ENCODE assay signal across 8 mouse cellular contexts in genomic region chr10:81036988-81037580, GRCm38 (mm10). TPM values are rescaled to one million over a fixed set of nuclear protein-coding genes. Genes with fewer than 3 reads are reported as not detected.
DNase-seq lines count a peak whose midpoint lies in the region; ATAC-seq lines count a peak whose summit lies in the region.

TSS of gene Slc39a3 (minus strand) at chr10:81037426.

- 1% methylated on average over 35 of the region's 35 CpGs for WGBS in heart, embryonic 13.5 days
- under 1% methylated on average over 35 of the region's 35 CpGs for WGBS in liver, embryonic 12.5 days (ENCODE audit: insufficient replicate concordance)
- WGBS in stomach, embryonic 15.5 days = under 1% methylated on average over 35 of the region's 35 CpGs

- peak within 1 kb of the TSS; percentile 79 for H3K9ac ChIP-seq in heart, embryonic 13.5 days
- peak within 1 kb of the TSS; percentile 77 for H3K9ac ChIP-seq in liver, embryonic 12.5 days
- peak within 1 kb of the TSS; percentile 81 for H3K9ac ChIP-seq in stomach, embryonic 15.5 days

- H3K4me3 ChIP-seq in brown adipose tissue, adult 24 weeks (ENCODE audit: insufficient read depth, low read depth, low read length) = peak within 1 kb of the TSS; percentile 75
- peak within 1 kb of the TSS; percentile 64 for H3K4me3 ChIP-seq in heart, embryonic 13.5 days
- H3K4me3 ChIP-seq in liver, embryonic 12.5 days = peak within 1 kb of the TSS; percentile 81
- peak within 1 kb of the TSS; percentile 96 for H3K4me3 ChIP-seq in stomach, embryonic 15.5 days (replicated peaks)

- H3K36me3 ChIP-seq in heart, embryonic 13.5 days = 0 out of 2 replicates have a peak, but pooled peaks cover 14% of the 10 kb centered on the region
- peaks cover 11% of the 10 kb centered on the region for H3K36me3 ChIP-seq in liver, embryonic 12.5 days
- H3K36me3 ChIP-seq in stomach, embryonic 15.5 days = no peaks in the 10 kb centered on the region

- no peaks in the 10 kb centered on the region for H3K27me3 ChIP-seq in heart, embryonic 13.5 days (replicated peaks)
- no peaks in the 10 kb centered on the region for H3K27me3 ChIP-seq in liver, embryonic 12.5 days (replicated peaks)
- no peaks in the 10 kb centered on the region for H3K27me3 ChIP-seq in stomach, embryonic 15.5 days (replicated peaks)

- no peak within 1 kb of the TSS for H3K27ac ChIP-seq in brown adipose tissue, adult 24 weeks (replicated peaks; ENCODE audit: low read depth, low read length)
- no peak within 1 kb of the TSS for H3K27ac ChIP-seq in heart, embryonic 13.5 days (replicated peaks)
- peak within 1 kb of the TSS; percentile 82 for H3K27ac ChIP-seq in liver, embryonic 12.5 days
- peak within 1 kb of the TSS; percentile 67 for H3K27ac ChIP-seq in stomach, embryonic 15.5 days

- no peaks in the 10 kb centered on the region for H3K4me1 ChIP-seq in brown adipose tissue, adult 24 weeks (ENCODE audit: control insufficient read depth, insufficient read depth, insufficient read length, low read length)
- peaks cover 2% of the 10 kb centered on the region; the same call in 1 of the 2 replicates for H3K4me1 ChIP-seq in heart, embryonic 13.5 days
- peaks cover 20% of the 10 kb centered on the region for H3K4me1 ChIP-seq in liver, embryonic 12.5 days
- no peaks in the 10 kb centered on the region for H3K4me1 ChIP-seq in stomach, embryonic 15.5 days

- H3K4me2 ChIP-seq in heart, embryonic 13.5 days = peak within 1 kb of the TSS; percentile 82
- peak within 1 kb of the TSS; percentile 77 for H3K4me2 ChIP-seq in liver, embryonic 12.5 days
- peak within 1 kb of the TSS; percentile 88 for H3K4me2 ChIP-seq in stomach, embryonic 15.5 days

- peak; percentile 98 for DNase-seq in CD4-positive, CD25-positive, alpha-beta regulatory T cell, adult 2 months (ENCODE audit: low read depth, low spot score)
- peak; percentile 82 for DNase-seq in fat pad, adult 2 months (ENCODE audit: extremely low read depth, low read depth, low spot score)
- DNase-seq in kidney, postnatal 10 days = peak; percentile 99
- DNase-seq in natural killer cell, adult 2 months (ENCODE audit: low spot score in 2 of 2) = peak; percentile 98

- no peaks in the 10 kb centered on the region for H3K9me3 ChIP-seq in heart, embryonic 13.5 days
- no peaks in the 10 kb centered on the region for H3K9me3 ChIP-seq in liver, embryonic 12.5 days (replicated peaks)
- no peaks in the 10 kb centered on the region for H3K9me3 ChIP-seq in stomach, embryonic 15.5 days

- ATAC-seq in heart, embryonic 13.5 days (ENCODE audit: extremely low read depth, insufficient number of reproducible peaks, low FRiP score, low TSS enrichment) = peak; percentile 96; the same call in 1 of the 2 replicates
- ATAC-seq in liver, embryonic 12.5 days = peak; percentile 97
- ATAC-seq in stomach, embryonic 15.5 days (ENCODE audit: insufficient read depth, low FRiP score, low read depth) = peak; percentile 98

RNA-seq across cellular contexts. Expression of gene Slc39a3, which starts in this region (rescaled TPM):
- polyA plus RNA-seq in brown adipose tissue, adult 24 weeks (2012; ENCODE audit: insufficient read depth, insufficient read length, missing spikeins) = 7.0 and 12.1 TPM in 2 replicates
- 8.0 and 8.2 TPM in 2 replicates for polyA plus RNA-seq in heart, embryonic 13.5 days (2015; fragmentation: Nextera tagmentation; extraction: Ambion mirVana)
- polyA plus RNA-seq in liver, embryonic 12.5 days (2016; fragmentation: Nextera tagmentation; extraction: Ambion mirVana) = 7.1 and 7.9 TPM in 2 replicates
- polyA plus RNA-seq in stomach, embryonic 15.5 days (2015; fragmentation: Nextera tagmentation; extraction: Ambion mirVana) = 17.7 and 17.9 TPM in 2 replicates

Comparison
In these comparisons a context has a peak if more than half of its experiments do, and no peak if none do; other contexts are left out.
1. H3K27ac ChIP-seq: peak in liver, embryonic 12.5 days (single experiment) and stomach, embryonic 15.5 days (single experiment); none in brown adipose tissue, adult 24 weeks (single experiment) and heart, embryonic 13.5 days (single experiment).
2. Peak in every context shown above with its lines, with median percentiles within 50 percentile points of each other: DNase-seq, H3K4me3 ChIP-seq, ATAC-seq, H3K4me2 ChIP-seq and H3K9ac ChIP-seq.